Mouse (Mus musculus): Measurements from ENCODE around the gene Sptbn2.

DNA sequence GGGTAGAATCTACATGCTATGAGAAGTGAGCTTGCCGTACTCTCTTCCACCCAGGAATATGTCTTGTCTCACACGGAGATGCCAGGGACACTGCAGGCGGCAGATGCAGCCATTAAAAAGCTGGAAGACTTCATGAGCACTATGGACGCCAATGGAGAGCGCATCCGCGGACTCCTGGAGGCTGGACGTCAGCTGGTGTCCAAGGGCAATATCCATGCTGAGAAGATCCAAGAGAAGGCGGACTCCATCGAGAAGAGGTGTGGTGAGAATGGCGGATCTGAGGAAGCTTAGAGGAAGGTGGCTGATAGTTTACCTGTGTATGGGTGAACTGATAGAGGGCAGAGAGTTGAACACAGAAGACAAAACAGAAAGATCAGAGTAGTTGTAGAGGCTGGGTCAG lies 28.1 kb downstream of the Sptbn2 start:
- no peak for TF ChIP-seq CTCF (IDR thresholded peaks at IDR 0.05)
- no peak for TF ChIP-seq EP300 (IDR thresholded peaks at IDR 0.05; ENCODE audit: insufficient read depth, low read depth, low read length)
